Mouse (Mus musculus) monocyte, adult 2 months (primary cell): ENCODE results near the gene Top2b.

Source experiments
- DNase-seq, 2 experiments: peaks; one replicate each; pipeline ENCODE4 v3.0.0; 2022; ENCODE audit warnings: low spot score in 2 of 2, low read depth in 1 of 2

Top2b gene

GRCm38 (mm10) chr14:16405187-16405586 is 40.2 kb downstream of the Top2b start:
- no peak for DNase-seq

- DNase-seq: no peak
Observed at GRCm38 (mm10) chr14:16414163-16414562, 49.2 kb downstream of the Top2b start.

GRCm38 (mm10) chr14:16427569-16427968 is 62.6 kb downstream of the Top2b start:
- peak in 1 of 2 experiments; percentile 9 for DNase-seq

- no peak for DNase-seq
Observed at GRCm38 (mm10) chr14:16431941-16432499, 67.0 kb downstream of the Top2b start.

GRCm38 (mm10) chr14:16432550-16432949 is 67.6 kb downstream of the Top2b start:
- no peak for DNase-seq

GRCm38 (mm10) chr14:16433206-16433605 is 68.2 kb downstream of the Top2b start:
- DNase-seq: no peak

- peak in 1 of 2 experiments; percentile 4 for DNase-seq
Observed at GRCm38 (mm10) chr14:16434396-16435171, 69.6 kb downstream of the Top2b start.

- DNase-seq: no peak
Observed at GRCm38 (mm10) chr14:16437386-16437785, 72.4 kb downstream of the Top2b start.

- DNase-seq: no peak
Observed at GRCm38 (mm10) chr14:16439385-16440126, 74.6 kb downstream of the Top2b start.

GRCm38 (mm10) chr14:16444859-16445258 is 79.9 kb downstream of the Top2b start:
- DNase-seq: no peak

GRCm38 (mm10) chr14:16447587-16447986 is 82.6 kb downstream of the Top2b start:
- DNase-seq: no peak

GRCm38 (mm10) chr14:16448269-16448987 is 83.4 kb downstream of the Top2b start:
- no peak for DNase-seq

- DNase-seq: no peak
Observed at GRCm38 (mm10) chr14:16478606-16479323, 113.8 kb downstream of the Top2b start.

GRCm38 (mm10) chr14:16479521-16479920 is 114.5 kb downstream of the Top2b start:
- no peak for DNase-seq

- no peak for DNase-seq
Observed at GRCm38 (mm10) chr14:16480621-16481020, 115.6 kb downstream of the Top2b start.

- DNase-seq: no peak
Observed at GRCm38 (mm10) chr14:16483656-16484380, 118.8 kb downstream of the Top2b start.
